Mouse (Mus musculus): ENCODE results near the gene Saa4. TPM values are rescaled to one million over a fixed set of nuclear protein-coding genes. Genes with fewer than 3 reads are reported as not detected.
A peak's percentile ranks its signal among the peaks of the same experiment; 100 is the strongest.

Saa4 gene
- polyA plus RNA-seq (2014; fragmentation: Nextera tagmentation; extraction: Ambion mirVana) = not detected in 2 replicates

DNA sequence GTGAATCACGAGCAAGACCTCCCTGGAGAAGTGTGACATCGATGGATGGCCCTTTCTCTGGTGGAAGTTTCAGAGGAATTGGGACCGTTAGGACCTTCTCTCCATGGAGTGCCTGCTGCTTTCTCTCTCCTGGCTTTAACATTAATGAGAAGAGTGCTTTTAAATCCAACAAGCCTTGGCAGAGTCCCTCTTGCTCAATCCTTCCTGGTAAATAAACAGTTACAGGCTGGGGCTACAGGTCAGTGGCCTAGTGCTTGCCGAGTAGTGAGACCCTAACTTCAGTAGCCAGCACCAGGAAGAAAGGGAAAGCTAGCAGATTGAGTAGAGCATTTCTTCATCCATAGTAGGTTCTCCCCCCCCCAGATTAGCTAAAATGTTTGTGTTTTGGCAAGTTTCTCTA is at the start of gene Saa4:
TSS of gene Saa4 (minus strand) at position 146 of the 400 bp plus-strand sequence.
- H3K36me3 ChIP-seq (ENCODE audit: control insufficient read depth, insufficient read depth, low read length) = no peaks in the 10 kb centered on the region
- WGBS = 91% methylated on average over 4 of the region's 4 CpGs

DNA sequence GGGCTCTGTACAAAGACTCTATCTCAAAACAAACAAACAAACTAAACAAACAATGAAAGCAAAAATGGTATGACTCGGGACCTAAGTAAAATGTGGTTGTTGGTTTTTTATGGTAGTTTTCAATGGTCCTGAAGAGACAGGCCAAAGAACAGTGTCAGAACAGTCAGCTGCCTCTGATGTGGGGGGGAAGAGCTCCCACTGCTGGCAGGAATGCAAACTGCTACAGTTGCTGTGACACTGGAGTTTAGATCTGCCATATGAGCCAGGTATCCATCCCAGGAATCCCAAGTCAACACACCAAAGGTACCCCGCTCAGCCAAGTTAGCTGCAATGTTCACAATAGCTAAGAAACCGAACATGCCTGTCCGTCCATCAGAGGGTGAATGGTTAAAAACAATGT is 38.3 kb upstream of the Saa4 start:
- DNase-seq (peak; percentile 80), ATAC-seq (ENCODE audit: low FRiP score, low TSS enrichment) (no peak)
- H3K36me3 ChIP-seq (ENCODE audit: control insufficient read depth, insufficient read depth, low read length) = peaks cover 92% of the 10 kb centered on the region
- no peaks in the 10 kb centered on the region for H3K4me1 ChIP-seq (ENCODE audit: control insufficient read depth, insufficient read depth, low read length)
- H3K27me3 ChIP-seq (ENCODE audit: control insufficient read depth, insufficient read depth, low read length) = no peaks in the 10 kb centered on the region
- no peak overlapping the region for H3K27ac ChIP-seq (replicated peaks; ENCODE audit: low read depth, low read length)
- no peak overlapping the region for H3K4me3 ChIP-seq (replicated peaks; ENCODE audit: low read depth, low read length)
- no peak overlapping the region for H3K4me2 ChIP-seq (ENCODE audit: low read length)
- 70% methylated on average over 4 of the region's 4 CpGs for WGBS
- no peak overlapping the region for H3K9ac ChIP-seq (replicated peaks; ENCODE audit: low read length)
- H3K9me3 ChIP-seq (ENCODE audit: control insufficient read depth, low read length) = no peaks in the 10 kb centered on the region

More for the DNA sequence above, at the start of gene Saa4:
- Histone ChIP-seq H3K9ac (replicated peaks; ENCODE audit: low read length) (no peak within 1 kb of the TSS), H3K27me3 (ENCODE audit: control insufficient read depth, insufficient read depth, low read length) (no peaks in the 10 kb centered on the region), H3K9me3 (ENCODE audit: control insufficient read depth, low read length) (no peaks in the 10 kb centered on the region), H3K4me2 (ENCODE audit: low read length) (no peak within 1 kb of the TSS), H3K4me1 (ENCODE audit: control insufficient read depth, insufficient read depth, low read length) (no peaks in the 10 kb centered on the region), H3K27ac (replicated peaks; ENCODE audit: low read depth, low read length) (no peak within 1 kb of the TSS), H3K4me3 (replicated peaks; ENCODE audit: low read depth, low read length) (no peak within 1 kb of the TSS)
- no peak for DNase-seq
- no peak for ATAC-seq (ENCODE audit: low FRiP score, low TSS enrichment)

DNA sequence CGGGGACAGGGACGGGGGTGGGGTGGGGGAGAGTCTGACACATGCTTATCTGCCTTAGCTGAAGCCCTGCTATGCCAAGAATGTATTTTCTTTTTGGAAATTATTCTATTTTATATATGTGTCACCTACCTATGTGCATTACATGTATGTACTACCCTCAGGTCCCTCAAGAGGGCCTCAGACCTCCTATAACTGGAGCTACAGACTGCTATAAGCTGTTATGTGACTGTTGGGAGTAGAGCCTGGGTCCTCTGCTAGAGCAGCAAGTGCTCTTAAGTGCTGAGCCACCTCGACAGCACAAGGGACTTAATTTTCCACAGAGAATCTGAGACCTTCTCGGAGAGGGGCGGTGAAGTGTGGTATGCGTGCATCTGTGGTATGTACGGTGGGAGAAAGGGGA is 36.0 kb upstream of the Saa4 start:
- Histone ChIP-seq H3K36me3 (ENCODE audit: control insufficient read depth, insufficient read depth, low read length) (peaks cover 91% of the 10 kb centered on the region), H3K9me3 (ENCODE audit: control insufficient read depth, low read length) (no peaks in the 10 kb centered on the region), H3K27me3 (ENCODE audit: control insufficient read depth, insufficient read depth, low read length) (no peaks in the 10 kb centered on the region), H3K27ac (replicated peaks; ENCODE audit: low read depth, low read length) (no peak overlapping the region), H3K9ac (replicated peaks; ENCODE audit: low read length) (no peak overlapping the region), H3K4me2 (ENCODE audit: low read length) (no peak overlapping the region), H3K4me3 (replicated peaks; ENCODE audit: low read depth, low read length) (no peak overlapping the region), H3K4me1 (ENCODE audit: control insufficient read depth, insufficient read depth, low read length) (no peaks in the 10 kb centered on the region)
- 95% methylated on average over 7 of the region's 7 CpGs for WGBS
- no peak for ATAC-seq (ENCODE audit: low FRiP score, low TSS enrichment)
- DNase-seq = no peak

DNA sequence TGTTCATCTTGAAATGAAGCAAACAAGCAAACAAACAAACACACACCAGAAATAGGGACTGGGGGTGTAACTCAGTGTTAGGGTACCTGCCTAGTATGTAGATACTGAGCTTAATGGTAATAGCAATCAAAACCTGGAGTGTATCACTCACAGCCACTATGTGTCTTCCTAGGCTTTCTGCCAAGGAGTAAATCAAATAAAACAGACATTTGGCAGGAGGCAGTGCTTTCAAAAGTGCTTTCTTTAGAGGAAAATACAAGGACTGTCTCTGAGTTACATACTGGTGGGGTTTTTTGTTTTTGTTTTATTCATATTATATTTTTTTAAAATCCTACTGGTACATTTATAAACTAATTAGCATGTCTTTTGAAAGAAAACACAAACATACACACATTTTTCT is 35.0 kb upstream of the Saa4 start:
- no peak overlapping the region for H3K4me3 ChIP-seq (replicated peaks; ENCODE audit: low read depth, low read length)
- no peaks in the 10 kb centered on the region for H3K4me1 ChIP-seq (ENCODE audit: control insufficient read depth, insufficient read depth, low read length)
- H3K27ac ChIP-seq (replicated peaks; ENCODE audit: low read depth, low read length) = no peak overlapping the region
- ATAC-seq (ENCODE audit: low FRiP score, low TSS enrichment) (no peak), DNase-seq (no peak)
- H3K9me3 ChIP-seq (ENCODE audit: control insufficient read depth, low read length) = no peaks in the 10 kb centered on the region
- no peak overlapping the region for H3K4me2 ChIP-seq (ENCODE audit: low read length)
- no peaks in the 10 kb centered on the region for H3K27me3 ChIP-seq (ENCODE audit: control insufficient read depth, insufficient read depth, low read length)
- H3K9ac ChIP-seq (replicated peaks; ENCODE audit: low read length) = no peak overlapping the region
- H3K36me3 ChIP-seq (ENCODE audit: control insufficient read depth, insufficient read depth, low read length) = peaks cover 91% of the 10 kb centered on the region

DNA sequence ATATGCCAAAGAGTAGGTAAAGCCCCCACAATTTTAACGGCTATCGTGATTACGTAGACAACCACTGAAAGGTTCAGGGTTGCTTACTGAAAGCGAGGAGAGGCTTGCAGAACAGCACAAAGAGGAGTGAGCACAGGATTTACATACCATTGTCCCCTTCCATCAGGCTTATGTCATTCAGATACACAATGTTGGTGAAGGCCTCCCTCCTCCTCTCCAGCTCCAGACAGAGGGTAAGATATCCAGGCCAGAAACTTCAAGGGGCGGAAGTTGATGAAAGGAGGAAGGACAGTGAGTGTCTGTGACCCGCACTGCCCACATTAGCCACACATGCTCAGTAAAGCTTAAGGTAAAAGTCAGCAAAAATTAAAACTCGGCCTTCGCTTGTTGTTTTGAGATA is 32.3 kb upstream of the Saa4 start:
- Histone ChIP-seq H3K27ac (replicated peaks; ENCODE audit: low read depth, low read length) (no peak overlapping the region), H3K27me3 (ENCODE audit: control insufficient read depth, insufficient read depth, low read length) (no peaks in the 10 kb centered on the region), H3K9me3 (ENCODE audit: control insufficient read depth, low read length) (no peaks in the 10 kb centered on the region), H3K4me2 (ENCODE audit: low read length) (no peak overlapping the region), H3K36me3 (ENCODE audit: control insufficient read depth, insufficient read depth, low read length) (peaks cover 96% of the 10 kb centered on the region), H3K4me1 (ENCODE audit: control insufficient read depth, insufficient read depth, low read length) (no peaks in the 10 kb centered on the region), H3K9ac (replicated peaks; ENCODE audit: low read length) (no peak overlapping the region), H3K4me3 (replicated peaks; ENCODE audit: low read depth, low read length) (no peak overlapping the region)
- peak; percentile 1 for DNase-seq
- ATAC-seq (ENCODE audit: low FRiP score, low TSS enrichment) = no peak
- WGBS = 53% methylated on average over 8 of the region's 8 CpGs

DNA sequence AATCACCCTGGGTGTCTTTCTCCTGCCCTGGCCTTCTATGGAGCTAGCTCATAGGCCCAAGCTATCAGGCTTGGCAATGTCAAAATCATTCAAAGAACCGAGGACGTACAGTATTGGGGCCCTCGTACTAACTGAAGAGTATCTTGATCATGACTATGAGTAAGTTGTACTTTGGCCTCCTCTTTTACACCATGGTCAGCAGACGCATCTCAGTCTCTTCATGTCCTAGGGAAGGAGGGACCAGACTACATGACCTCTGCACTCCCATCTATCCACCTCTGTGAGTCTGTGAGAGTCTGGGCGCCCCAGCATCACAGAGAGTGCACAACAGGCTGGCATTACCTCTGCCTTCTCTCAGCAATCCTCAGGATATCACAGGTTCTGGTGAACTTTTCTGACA is 30.2 kb upstream of the Saa4 start:
- no peak overlapping the region for H3K4me2 ChIP-seq (ENCODE audit: low read length)
- H3K4me1 ChIP-seq (ENCODE audit: control insufficient read depth, insufficient read depth, low read length) = no peaks in the 10 kb centered on the region
- ATAC-seq (ENCODE audit: low FRiP score, low TSS enrichment) (no peak), DNase-seq (no peak)
- H3K27me3 ChIP-seq (ENCODE audit: control insufficient read depth, insufficient read depth, low read length) = no peaks in the 10 kb centered on the region
- 96% methylated on average over 5 of the region's 5 CpGs for WGBS
- H3K4me3 ChIP-seq (replicated peaks; ENCODE audit: low read depth, low read length) = no peak overlapping the region
- H3K9ac ChIP-seq (replicated peaks; ENCODE audit: low read length) = no peak overlapping the region
- no peaks in the 10 kb centered on the region for H3K9me3 ChIP-seq (ENCODE audit: control insufficient read depth, low read length)
- H3K36me3 ChIP-seq (ENCODE audit: control insufficient read depth, insufficient read depth, low read length) = peaks cover 83% of the 10 kb centered on the region
- no peak overlapping the region for H3K27ac ChIP-seq (replicated peaks; ENCODE audit: low read depth, low read length)

DNA sequence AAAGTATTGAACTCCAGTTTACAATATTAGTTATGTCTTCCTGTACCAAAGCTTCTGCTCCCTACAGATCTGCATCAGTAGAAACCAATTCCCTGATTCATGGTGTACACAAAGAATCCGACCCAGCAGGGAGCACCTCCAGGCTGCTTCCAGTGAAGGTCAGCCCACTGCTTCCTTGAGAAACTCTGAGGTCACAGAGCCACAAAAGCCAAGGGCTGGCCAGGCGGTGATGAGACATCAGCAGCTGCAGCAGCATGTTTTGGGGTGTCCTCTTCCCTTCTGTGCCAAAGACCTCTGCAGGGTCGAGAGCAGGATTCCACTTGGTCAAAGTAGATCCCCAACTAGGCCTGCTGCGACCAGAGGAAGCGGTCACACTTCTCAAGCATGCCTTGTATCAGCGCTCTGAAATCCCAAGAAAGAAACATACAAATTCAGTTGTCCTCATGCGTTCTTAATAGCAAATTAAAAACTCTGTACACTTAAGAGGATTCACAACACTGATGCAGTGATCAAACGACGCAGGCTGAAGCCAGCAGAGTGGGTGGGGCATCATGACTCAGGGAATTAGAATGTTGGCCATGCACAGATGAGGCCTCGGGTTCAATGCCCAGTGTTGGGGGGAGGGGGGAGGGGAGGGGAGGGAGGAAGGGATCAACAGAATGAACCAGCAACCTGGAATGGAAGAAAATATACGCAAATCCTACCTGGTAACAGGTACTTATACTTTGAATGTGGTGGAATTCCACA is 28.8 kb upstream of the Saa4 start:
- Histone ChIP-seq H3K27ac (replicated peaks; ENCODE audit: low read depth, low read length) (no peak overlapping the region), H3K4me2 (ENCODE audit: low read length) (no peak overlapping the region), H3K4me3 (replicated peaks; ENCODE audit: low read depth, low read length) (no peak overlapping the region), H3K9me3 (ENCODE audit: control insufficient read depth, low read length) (no peaks in the 10 kb centered on the region), H3K36me3 (ENCODE audit: control insufficient read depth, insufficient read depth, low read length) (peaks cover 70% of the 10 kb centered on the region), H3K4me1 (ENCODE audit: control insufficient read depth, insufficient read depth, low read length) (no peaks in the 10 kb centered on the region), H3K27me3 (ENCODE audit: control insufficient read depth, insufficient read depth, low read length) (no peaks in the 10 kb centered on the region), H3K9ac (replicated peaks; ENCODE audit: low read length) (no peak overlapping the region)
- 77% methylated on average over 11 of the region's 11 CpGs for WGBS
- DNase-seq (no peak), ATAC-seq (ENCODE audit: low FRiP score, low TSS enrichment) (no peak)

DNA sequence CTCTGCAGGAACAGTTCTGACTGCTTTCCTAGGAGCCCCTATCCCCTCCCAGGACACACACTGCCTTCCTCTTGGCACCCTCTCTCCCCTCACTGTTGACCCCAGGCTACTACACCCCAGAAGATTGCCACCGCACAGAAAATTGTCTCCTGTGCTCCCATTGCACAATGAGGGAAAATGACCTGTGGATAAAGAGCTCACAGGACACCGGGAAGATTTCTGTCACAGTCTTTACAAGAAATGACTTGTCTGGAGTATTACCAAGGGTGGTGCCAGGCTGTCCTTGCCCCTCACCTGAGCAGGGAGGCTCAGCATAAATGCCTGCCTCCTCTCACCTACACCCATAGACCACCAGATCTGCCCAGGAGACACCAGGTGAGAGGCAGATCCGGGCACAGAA is 19.1 kb upstream of the Saa4 start, which contains the start of gene Saa2:
TSS of gene Saa2 (plus strand) at position 301 of the 400 bp plus-strand sequence.
- ATAC-seq (ENCODE audit: low FRiP score, low TSS enrichment) (no peak), DNase-seq (no peak)
- Histone ChIP-seq H3K4me2 (ENCODE audit: low read length) (no peak within 1 kb of the TSS), H3K36me3 (ENCODE audit: control insufficient read depth, insufficient read depth, low read length) (no peaks in the 10 kb centered on the region), H3K27ac (replicated peaks; ENCODE audit: low read depth, low read length) (no peak within 1 kb of the TSS), H3K27me3 (ENCODE audit: control insufficient read depth, insufficient read depth, low read length) (no peaks in the 10 kb centered on the region), H3K9me3 (ENCODE audit: control insufficient read depth, low read length) (no peaks in the 10 kb centered on the region), H3K4me1 (ENCODE audit: control insufficient read depth, insufficient read depth, low read length) (no peaks in the 10 kb centered on the region), H3K9ac (replicated peaks; ENCODE audit: low read length) (no peak within 1 kb of the TSS), H3K4me3 (replicated peaks; ENCODE audit: low read depth, low read length) (no peak within 1 kb of the TSS)
- WGBS = 79% methylated on average over 3 of the region's 3 CpGs

DNA sequence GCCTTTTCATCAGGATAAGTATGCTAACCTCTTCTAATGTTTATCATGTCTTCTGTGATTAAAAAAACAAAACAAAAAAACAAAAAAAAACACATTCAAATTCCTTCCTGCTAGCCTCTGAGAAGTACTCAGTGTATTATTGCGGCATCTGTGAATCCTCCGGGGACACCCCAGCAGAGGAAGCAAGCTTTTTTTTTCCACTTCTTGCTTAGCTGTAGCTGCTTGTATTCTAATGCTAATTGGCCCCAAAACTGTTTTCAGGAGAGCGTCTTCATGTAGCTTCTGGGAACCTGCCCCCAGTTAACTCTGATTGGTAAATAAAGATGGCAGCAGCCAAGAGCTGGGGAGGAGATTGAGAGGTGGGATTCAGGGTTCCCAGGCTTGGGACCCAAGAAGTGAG is 16.1 kb upstream of the Saa4 start:
- ATAC-seq (ENCODE audit: low FRiP score, low TSS enrichment) (no peak), DNase-seq (peak; percentile 8)
- Histone ChIP-seq H3K4me1 (ENCODE audit: control insufficient read depth, insufficient read depth, low read length) (no peaks in the 10 kb centered on the region), H3K36me3 (ENCODE audit: control insufficient read depth, insufficient read depth, low read length) (no peaks in the 10 kb centered on the region), H3K9me3 (ENCODE audit: control insufficient read depth, low read length) (no peaks in the 10 kb centered on the region), H3K27me3 (ENCODE audit: control insufficient read depth, insufficient read depth, low read length) (no peaks in the 10 kb centered on the region), H3K9ac (replicated peaks; ENCODE audit: low read length) (no peak overlapping the region), H3K4me2 (ENCODE audit: low read length) (no peak overlapping the region), H3K4me3 (replicated peaks; ENCODE audit: low read depth, low read length) (no peak overlapping the region), H3K27ac (replicated peaks; ENCODE audit: low read depth, low read length) (no peak overlapping the region)
- WGBS = 24% methylated on average over 3 of the region's 3 CpGs

Data from midbrain, embryonic 14.5 days (tissue).